Mouse (Mus musculus) bone marrow, adult 2 months (tissue): ENCODE measurements around the gene Tfcp2. TPM values are rescaled to one million over a fixed set of nuclear protein-coding genes. Genes with fewer than 3 reads are reported as not detected.

Experiments used
- H3K27ac ChIP-seq: fragments of 200-500 bp; 2 replicates; pipeline ENCODE4 v1.5.1; 2012; ENCODE audit warnings: low read depth, mild to moderate bottlenecking, control low read depth, inconsistent platforms, low read length; ENCODE audit not compliant: control insufficient read depth, poor library complexity, insufficient read depth
- H3K4me1 ChIP-seq: fragments of 200-500 bp; 2 replicates; pipeline ENCODE4 v1.6.1; 2011; ENCODE audit warnings: low read length; ENCODE audit not compliant: control insufficient read depth, insufficient read depth
- H3K4me3 ChIP-seq: fragments of 200-500 bp; replicated peaks from 2 replicates; pipeline ENCODE3; 2011; ENCODE audit warnings: mild to moderate bottlenecking, low read depth, low read length, control low read depth; ENCODE audit not compliant: control insufficient read depth
- CTCF ChIP-seq: fragments of 200-500 bp; IDR thresholded peaks from 2 replicates; pipeline ENCODE4 v1.5.1; 2011; ENCODE audit warnings: low read length, control low read depth; ENCODE audit not compliant: control insufficient read depth, insufficient read depth
- POLR2A ChIP-seq: fragments of 200-500 bp; IDR thresholded peaks from 2 replicates; pipeline ENCODE4 v1.6.1; 2011; ENCODE audit warnings: low read depth, mild to moderate bottlenecking, control low read depth, low read length, borderline replicate concordance; ENCODE audit not compliant: control insufficient read depth
- WGBS: fragments of 180-500 bp; shearing (Covaris S2); methylation state at CpG from one replicate; pipeline ENCODE4 v1.1.7; 2018; 5-methylcytosine and 5-hydroxymethylcytosine counted together
- polyA plus RNA-seq: library from polyadenylated mRNA; stranded (reverse); fragments of >200 nt; gene quantifications from 2 replicates; pipeline ENCODE4 v1.2.4, GENCODE M21; 2011; ENCODE audit warnings: low replicate concordance; ENCODE audit not compliant: missing spikeins, insufficient read depth, insufficient read length

Gene Tfcp2
- polyA plus RNA-seq, 1 experiment = 11.8 TPM

DNA sequence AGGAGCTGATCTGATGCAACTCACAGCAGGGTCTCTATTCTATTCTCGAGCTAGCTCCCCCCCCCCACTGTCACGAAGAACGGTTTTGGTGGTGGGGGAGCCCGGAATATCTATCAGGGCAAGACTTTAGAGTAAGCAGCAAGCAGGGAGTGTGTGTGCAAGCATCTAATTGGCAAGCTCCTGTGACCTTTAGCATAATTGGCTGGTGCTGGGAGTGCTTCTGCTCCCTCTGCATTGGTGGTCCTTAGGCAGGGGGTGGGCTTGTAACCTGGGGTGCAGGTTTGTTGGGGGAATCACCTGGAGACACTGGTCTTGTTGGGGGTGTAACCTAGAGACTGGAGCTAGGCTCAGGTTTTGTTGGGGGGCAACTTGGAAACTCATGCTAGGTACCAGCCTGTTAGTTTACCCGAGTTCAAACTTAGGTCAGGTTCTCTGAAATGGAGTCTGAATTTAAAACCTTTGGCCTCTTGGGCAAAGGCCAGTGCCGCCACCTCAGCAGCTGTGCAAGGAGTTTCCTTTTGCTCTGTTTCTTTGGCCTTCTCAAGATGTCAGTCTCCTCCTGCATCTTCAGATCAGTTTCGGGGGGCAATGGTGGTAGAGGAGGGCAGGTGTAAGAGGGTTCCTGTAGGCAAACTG lies 95.3 kb downstream of the Tfcp2 start:
- WGBS = 88% methylated on average over 7 of the region's 7 CpGs
- Histone ChIP-seq H3K27ac (no peak overlapping the region), H3K4me3 (no peak overlapping the region), H3K4me1 (peaks cover 1% of the 10 kb centered on the region; the same call in 1 of the 2 replicates)
- TF ChIP-seq CTCF (no peak), POLR2A (no peak)

DNA sequence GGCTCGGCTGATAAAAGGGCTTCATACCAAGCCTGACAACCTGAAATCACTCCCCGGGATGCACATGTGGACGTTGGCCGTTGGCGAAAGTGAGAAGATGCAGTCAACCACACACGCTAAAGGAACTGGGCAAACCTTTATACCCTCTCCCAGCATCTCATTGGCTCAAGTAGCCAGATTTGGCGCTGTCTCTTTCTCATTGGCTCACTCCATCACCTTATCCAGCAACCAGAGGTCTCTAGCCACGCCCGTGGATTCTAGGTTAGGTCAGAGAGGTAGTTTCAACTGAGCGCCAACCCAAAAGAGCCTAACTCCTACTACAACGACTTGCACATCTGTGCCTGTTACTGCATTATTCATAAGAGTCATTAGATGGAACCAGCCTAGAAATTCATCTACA lies 99.3 kb downstream of the Tfcp2 start:
- no peak for TF ChIP-seq POLR2A
- no peak for TF ChIP-seq CTCF
- 85% methylated on average over 11 of the region's 11 CpGs for WGBS

DNA sequence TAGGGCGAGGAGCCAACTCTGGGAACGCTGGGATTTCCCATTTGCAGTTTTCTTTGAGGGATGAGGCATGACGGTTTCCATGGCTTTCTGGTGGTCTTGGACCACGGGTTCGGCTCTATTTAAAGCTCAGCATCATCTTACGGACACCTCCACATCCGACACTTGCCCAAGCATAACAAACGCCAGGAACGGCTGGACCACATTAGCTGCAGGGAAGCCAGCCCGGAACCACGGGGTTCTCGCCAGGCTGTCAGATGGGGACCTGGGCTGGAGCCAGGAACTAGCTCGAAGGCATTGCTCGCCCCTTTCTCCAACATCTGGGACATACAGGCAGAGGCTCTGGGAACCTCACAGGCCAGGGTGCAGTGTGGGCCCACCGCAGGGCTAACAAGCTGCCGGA lies 100.6 kb downstream of the Tfcp2 start:
- no peak for TF ChIP-seq POLR2A
- no peak for TF ChIP-seq CTCF
- no peak overlapping the region for H3K27ac ChIP-seq
- H3K4me1 ChIP-seq = no peaks in the 10 kb centered on the region
- 85% methylated on average over 16 of the region's 16 CpGs for WGBS
- no peak overlapping the region for H3K4me3 ChIP-seq

More for the DNA sequence above, 99.3 kb downstream of the Tfcp2 start:
- H3K27ac ChIP-seq = no peak overlapping the region
- H3K4me3 ChIP-seq = no peak overlapping the region
- H3K4me1 ChIP-seq = no peaks in the 10 kb centered on the region

DNA sequence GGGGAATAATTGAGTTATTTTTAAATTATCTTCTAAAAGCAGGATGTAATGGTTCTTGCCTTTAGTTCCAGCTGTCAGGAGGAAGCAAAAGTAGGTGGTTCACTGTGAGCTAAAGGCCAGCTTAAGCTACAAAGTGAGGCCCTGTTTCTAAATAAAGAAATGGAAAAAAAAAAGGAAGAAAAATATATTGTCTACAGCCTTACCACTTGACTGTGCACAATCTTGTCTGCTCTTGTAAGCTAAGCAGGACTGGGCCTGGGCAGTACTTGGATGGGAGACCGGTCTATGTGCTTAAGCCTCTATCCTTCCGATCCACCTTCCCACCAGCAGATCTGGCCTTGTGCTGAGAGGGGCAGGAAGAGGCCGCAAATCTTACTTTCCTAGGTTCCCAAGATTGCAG lies 102.3 kb downstream of the Tfcp2 start:
- Histone ChIP-seq H3K4me1 (no peaks in the 10 kb centered on the region), H3K4me3 (no peak overlapping the region), H3K27ac (no peak overlapping the region)
- TF ChIP-seq POLR2A (no peak), CTCF (no peak)
- 90% methylated on average over 3 of the region's 3 CpGs for WGBS

DNA sequence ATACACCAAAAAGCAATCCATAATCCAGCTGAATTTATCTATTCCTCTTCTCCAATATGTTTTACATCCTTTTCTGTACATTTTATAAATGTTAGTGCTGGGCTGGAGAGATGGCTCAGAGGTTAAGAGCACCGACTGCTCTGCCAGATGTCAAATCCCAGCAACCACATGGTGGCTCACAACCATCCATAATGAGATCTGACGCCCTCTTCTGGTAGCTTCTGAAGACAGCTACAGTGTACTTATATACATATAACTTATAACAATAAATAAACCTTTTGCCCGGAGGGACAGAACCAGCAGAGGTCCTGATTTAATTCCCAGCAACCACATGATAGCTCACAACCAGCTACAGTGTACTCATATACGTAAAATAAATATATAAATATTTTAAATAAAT lies 103.2 kb downstream of the Tfcp2 start:
- no peak overlapping the region for H3K27ac ChIP-seq
- H3K4me1 ChIP-seq = no peaks in the 10 kb centered on the region
- no peak for TF ChIP-seq CTCF
- TF ChIP-seq POLR2A = no peak
- 80% methylated on average over 4 of the region's 4 CpGs for WGBS
- no peak overlapping the region for H3K4me3 ChIP-seq

Other genes starting within 250 kb of the Tfcp2 start
- gene Mettl7a1, start 247.9 kb downstream of the Tfcp2 start, polyA plus RNA-seq = 29.4 and 34.3 TPM in 2 replicates
- not detected in 2 replicates for gene Mettl7a3, start 217.1 kb downstream of the Tfcp2 start, polyA plus RNA-seq
- not detected in 2 replicates for gene Methig1, start 198.9 kb downstream of the Tfcp2 start, polyA plus RNA-seq
- not detected in 2 replicates for gene Mettl7a2, start 198.8 kb downstream of the Tfcp2 start, polyA plus RNA-seq
- not detected in 2 replicates for gene Higd1c, start 187.5 kb downstream of the Tfcp2 start, polyA plus RNA-seq
- gene Gm5475, start 129.9 kb downstream of the Tfcp2 start, polyA plus RNA-seq = not detected in 2 replicates
- gene Slc11a2, start 126.9 kb downstream of the Tfcp2 start, polyA plus RNA-seq = 27.7 and 30.7 TPM in 2 replicates
- gene Letmd1, start 83.0 kb downstream of the Tfcp2 start, polyA plus RNA-seq = 10.9 and 19.1 TPM in 2 replicates
- gene Csrnp2, start 56.5 kb downstream of the Tfcp2 start, polyA plus RNA-seq = 0.43 and 3.0 TPM in 2 replicates
- 5.9 and 7.7 TPM in 2 replicates for gene Pou6f1, start 48.0 kb upstream of the Tfcp2 start, polyA plus RNA-seq
- 121 and 138 TPM in 2 replicates for gene Dazap2, start 63.3 kb upstream of the Tfcp2 start, polyA plus RNA-seq
- 7.3 and 8.7 TPM in 2 replicates for gene Smagp, start 84.9 kb upstream of the Tfcp2 start, polyA plus RNA-seq
- gene Bin2, start 117.5 kb upstream of the Tfcp2 start, polyA plus RNA-seq = 72.6 and 139 TPM in 2 replicates
- gene Cela1, start 135.9 kb upstream of the Tfcp2 start, polyA plus RNA-seq = 55.3 and 57.2 TPM in 2 replicates
- gene Galnt6, start 177.4 kb upstream of the Tfcp2 start, polyA plus RNA-seq = 4.4 and 11.8 TPM in 2 replicates
- 0.84 and 5.2 TPM in 2 replicates for gene Slc4a8, start 209.7 kb upstream of the Tfcp2 start, polyA plus RNA-seq